Mouse (Mus musculus): Measurements from ENCODE around the gene Vmac.

DNA sequence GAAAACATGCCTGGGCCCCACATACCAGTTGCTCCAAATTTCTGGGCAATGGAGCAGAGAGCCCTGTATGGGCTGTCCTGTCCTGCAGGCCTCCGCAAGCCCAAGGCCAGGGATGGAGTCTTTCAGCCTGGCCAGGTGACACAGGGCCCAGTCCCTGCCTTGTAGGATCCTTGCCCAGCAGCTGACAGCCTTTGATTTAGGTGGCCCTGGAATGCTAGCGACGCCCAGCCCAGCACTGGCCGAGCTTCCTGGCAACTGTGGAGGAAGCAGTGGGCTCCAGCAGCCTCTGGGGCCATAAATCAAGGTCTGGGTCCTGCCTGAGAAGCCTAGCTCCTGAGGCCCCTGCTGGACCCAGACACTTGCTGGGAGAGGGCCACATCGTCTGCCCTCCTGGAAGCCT is 4.6 kb upstream of the Vmac start:
- TF ChIP-seq CTCF (IDR thresholded peaks at IDR 0.05; ENCODE audit: control insufficient read depth, insufficient read depth, insufficient read length) (no peak), USF1 (IDR thresholded peaks at IDR 0.05; ENCODE audit: low read depth) (no peak), CEBPB (IDR thresholded peaks at IDR 0.05; ENCODE audit: low read depth) (no peak)
